7 mouse cellular contexts compared by ENCODE assay signal in genomic region chr11:6030650-6031049, GRCm38 (mm10). TPM values are rescaled to one million over a fixed set of nuclear protein-coding genes. Genes with fewer than 3 reads are reported as not detected.
DNase-seq lines count a peak whose midpoint lies in the region; ATAC-seq and TF ChIP-seq lines count a peak whose summit lies in the region.

No protein-coding gene starts in this region.

- no peaks in the 10 kb centered on the region for H3K36me3 ChIP-seq in midbrain, embryonic 10.5 days
- no peaks in the 10 kb centered on the region for H3K36me3 ChIP-seq in midbrain, embryonic 11.5 days (ENCODE audit: control insufficient read depth, insufficient read depth, low read length)
- no peaks in the 10 kb centered on the region for H3K36me3 ChIP-seq in stomach, postnatal 0 days (ENCODE audit: control insufficient read depth, insufficient read depth, low read length)

- H3K4me3 ChIP-seq in midbrain, embryonic 10.5 days = no peak overlapping the region
- H3K4me3 ChIP-seq in midbrain, embryonic 11.5 days (ENCODE audit: low read depth, low read length) = no peak overlapping the region
- no peak overlapping the region for H3K4me3 ChIP-seq in stomach, postnatal 0 days (ENCODE audit: low read depth, low read length)

- H3K9ac ChIP-seq in midbrain, embryonic 11.5 days (ENCODE audit: low read length) = no peak overlapping the region; the same call in 1 of the 2 replicates
- no peak overlapping the region for H3K9ac ChIP-seq in stomach, postnatal 0 days (ENCODE audit: low read length)

- H3K27me3 ChIP-seq in midbrain, embryonic 10.5 days (ENCODE audit: low read depth, poor library complexity, severe bottlenecking) = no peaks in the 10 kb centered on the region
- H3K27me3 ChIP-seq in midbrain, embryonic 11.5 days (ENCODE audit: control insufficient read depth, insufficient read depth, low read length) = no peaks in the 10 kb centered on the region
- no peaks in the 10 kb centered on the region for H3K27me3 ChIP-seq in stomach, postnatal 0 days (ENCODE audit: control insufficient read depth, insufficient read depth, low read length)

- no peak for DNase-seq in midbrain, embryonic 10.5 days (ENCODE audit: low spot score)
- DNase-seq in midbrain, embryonic 11.5 days (ENCODE audit: low spot score, missing footprints) = no peak
- DNase-seq in cerebellum, adult 11-12 months = peak; percentile 97
- DNase-seq in frontal cortex, postnatal 14 days (ENCODE audit: low spot score in 2 of 2) = peak; percentile 66 to 67
- DNase-seq in layer of hippocampus, postnatal 10 days (ENCODE audit: low spot score in 2 of 2) = peak; percentile 84 to 88
- peak; percentile 56 for DNase-seq in stomach, postnatal 0 days (ENCODE audit: low spot score)
- DNase-seq in spleen, postnatal 36 days (ENCODE audit: low spot score in 2 of 2) = no peak

- TF ChIP-seq CTCF in stomach, postnatal 0 days (IDR thresholded peaks at IDR 0.05; ENCODE audit: low read depth) = no peak

- H3K4me2 ChIP-seq in midbrain, embryonic 11.5 days = no peak overlapping the region
- H3K4me2 ChIP-seq in stomach, postnatal 0 days (replicated peaks; ENCODE audit: low read depth) = no peak overlapping the region

- WGBS in midbrain, embryonic 10.5 days = 83% methylated on average over 6 of the region's 6 CpGs
- WGBS in midbrain, embryonic 11.5 days = 88% methylated on average over 6 of the region's 6 CpGs
- WGBS in stomach, postnatal 0 days = 64% methylated on average over 6 of the region's 6 CpGs

- peaks cover 12% of the 10 kb centered on the region for H3K4me1 ChIP-seq in midbrain, embryonic 10.5 days
- H3K4me1 ChIP-seq in midbrain, embryonic 11.5 days (ENCODE audit: control insufficient read depth, insufficient read depth, low read length) = no peaks in the 10 kb centered on the region
- H3K4me1 ChIP-seq in stomach, postnatal 0 days (replicated peaks; ENCODE audit: control insufficient read depth, insufficient read depth) = no peaks in the 10 kb centered on the region

- TF ChIP-seq EP300 in stomach, postnatal 0 days (optimal IDR thresholded peaks at IDR 0.05) = no peak

- no peaks in the 10 kb centered on the region for H3K9me3 ChIP-seq in midbrain, embryonic 10.5 days (replicated peaks)
- H3K9me3 ChIP-seq in midbrain, embryonic 11.5 days (ENCODE audit: control insufficient read depth, low read length) = no peaks in the 10 kb centered on the region
- H3K9me3 ChIP-seq in stomach, postnatal 0 days (ENCODE audit: control insufficient read depth, low read length) = no peaks in the 10 kb centered on the region

- H3K27ac ChIP-seq in midbrain, embryonic 10.5 days (replicated peaks) = 0 out of 2 replicates have a peak overlapping the region, but pooled peaks have one; percentile 35
- H3K27ac ChIP-seq in midbrain, embryonic 11.5 days (ENCODE audit: low read depth, low read length) = no peak overlapping the region
- H3K27ac ChIP-seq in stomach, postnatal 0 days (replicated peaks) = no peak overlapping the region

- ATAC-seq in midbrain, embryonic 11.5 days (ENCODE audit: low FRiP score) = no peak
- no peak; the same call in 1 of the 2 replicates for ATAC-seq in stomach, postnatal 0 days (ENCODE audit: low FRiP score, low TSS enrichment)

RNA-seq across cellular contexts. Expression of gene Camk2b, which starts 35.5 kb away (rescaled TPM):
- polyA plus RNA-seq in midbrain, embryonic 10.5 days (2016; fragmentation: Nextera tagmentation; extraction: Ambion mirVana) = 0.81 and 2.1 TPM in 2 replicates
- polyA plus RNA-seq in midbrain, embryonic 11.5 days (2014; fragmentation: Nextera tagmentation; extraction: Ambion mirVana) = 2.4 and 2.5 TPM in 2 replicates
- total RNA-seq in layer of hippocampus, postnatal 10 days (2021) = 100 to 1,000 TPM; 808 to 852 TPM
- polyA plus RNA-seq in stomach, postnatal 0 days (2015; fragmentation: Nextera tagmentation; extraction: Ambion mirVana) = 4.0 and 4.2 TPM in 2 replicates

Comparison
In these comparisons a context has a peak if more than half of its experiments do, and no peak if none do; other contexts are left out.
1. DNase-seq: peak in cerebellum, adult 11-12 months (single experiment), frontal cortex, postnatal 14 days (2 of 2), layer of hippocampus, postnatal 10 days (2 of 2) and stomach, postnatal 0 days (single experiment); none in midbrain, embryonic 10.5 days (single experiment), midbrain, embryonic 11.5 days (single experiment) and spleen, postnatal 36 days (0 of 2).